Mouse (Mus musculus) MEL (cell line): ENCODE data around the gene Dennd2a. TPM values are rescaled to one million over a fixed set of nuclear protein-coding genes. Genes with fewer than 3 reads are reported as not detected.

Source experiments
- DNase-seq: peaks from one replicate; pipeline ENCODE4 v3.0.0; 2011; ENCODE audit warnings: low read depth, low spot score
- H3K27ac ChIP-seq: 2 replicates; pipeline ENCODE4 v1.5.1; 2012; ENCODE audit warnings: low read depth, mild to moderate bottlenecking, control low read depth, low read length, moderate library complexity; ENCODE audit not compliant: control insufficient read depth
- H3K27me3 ChIP-seq, 2 experiments: fragments of 150-350 bp in 1 of 2; sonication (generic) in 1 of 2; 2 replicates each; pipeline ENCODE4 v1.6.1; 2012; ENCODE audit warnings: low read length in 2 of 2, mild to moderate bottlenecking in 2 of 2, improper control_type of control experiment in 1 of 2, moderate library complexity in 1 of 2; ENCODE audit not compliant: insufficient read depth in 2 of 2, control insufficient read depth in 1 of 2
- H3K36me3 ChIP-seq, 2 experiments: 2 replicates each; pipeline ENCODE4 v1.6.1; 2012 to 2014; ENCODE audit warnings: low read length in 2 of 2, improper control_type of control experiment in 1 of 2, inconsistent platforms in 1 of 2, mild to moderate bottlenecking in 1 of 2; ENCODE audit not compliant: insufficient read depth in 2 of 2, control insufficient read depth in 1 of 2
- H3K4me1 ChIP-seq, 2 experiments: fragments of 150-350 bp in 1 of 2; sonication (generic) in 1 of 2; 2 replicates each; pipeline ENCODE4 v1.6.1; 2012; ENCODE audit warnings: low read length in 2 of 2, improper control_type of control experiment in 1 of 2, mild to moderate bottlenecking in 1 of 2; ENCODE audit not compliant: insufficient read depth in 2 of 2, control insufficient read depth in 1 of 2
- H3K4me3 ChIP-seq, 2 experiments: fragments of 150-350 bp in 1 of 2; sonication (generic) in 1 of 2; 2 replicates each; pipeline ENCODE4 v1.5.1; 2012; ENCODE audit warnings: low read depth in 2 of 2, low read length in 2 of 2, mild to moderate bottlenecking in 2 of 2, moderate library complexity in 2 of 2, control low read depth in 1 of 2, improper control_type of control experiment in 1 of 2; ENCODE audit not compliant: control insufficient read depth in 1 of 2, insufficient read depth in 1 of 2
- H3K79me2 ChIP-seq: 2 replicates; pipeline ENCODE4 v1.6.1; 2012; ENCODE audit warnings: mild to moderate bottlenecking, low read length, moderate library complexity; ENCODE audit not compliant: control insufficient read depth, poor library complexity, insufficient read depth
- H3K9ac ChIP-seq: 2 replicates; pipeline ENCODE4 v1.6.1; 2012; ENCODE audit warnings: low read depth, mild to moderate bottlenecking, control low read depth, low read length, moderate library complexity; ENCODE audit not compliant: control insufficient read depth, poor library complexity, severe bottlenecking
- H3K9me3 ChIP-seq: fragments of 150-350 bp; sonication (generic); replicated peaks from 2 replicates; pipeline ENCODE4 v1.6.1; 2012; ENCODE audit warnings: mild to moderate bottlenecking, low read length, improper control_type of control experiment, moderate library complexity; ENCODE audit not compliant: insufficient read depth
- CHD1 ChIP-seq: IDR thresholded peaks from 2 replicates; pipeline ENCODE4 v1.6.1; 2012; ENCODE audit warnings: low read depth, mild to moderate bottlenecking, inconsistent platforms, low read length, improper control_type of control experiment
- CHD2 ChIP-seq: IDR thresholded peaks from 2 replicates; pipeline ENCODE4 v1.6.1; 2011; ENCODE audit warnings: low read length, improper control_type of control experiment
- CTCF ChIP-seq, 3 experiments: IDR thresholded peaks in 2 of 3; conservative IDR thresholded peaks in 1 of 3; 2 replicates each; pipeline ENCODE4 v1.5.1; 2011 to 2012; ENCODE audit warnings: low read length in 3 of 3, low read depth in 2 of 3, mild to moderate bottlenecking in 2 of 3, improper control_type of control experiment in 1 of 3, inconsistent platforms in 1 of 3, mixed read lengths in 1 of 3, moderate library complexity in 1 of 3; ENCODE audit not compliant: control insufficient read depth in 1 of 3, insufficient read depth in 1 of 3, poor library complexity in 1 of 3, severe bottlenecking in 1 of 3
- EP300 ChIP-seq, 2 experiments: IDR thresholded peaks; 2 replicates each; pipeline ENCODE4 v1.6.1; 2011; ENCODE audit warnings: improper control_type of control experiment in 2 of 2, low read length in 2 of 2, low read depth in 1 of 2, mild to moderate bottlenecking in 1 of 2
- ETS1 ChIP-seq: IDR thresholded peaks from 2 replicates; pipeline ENCODE4 v1.6.1; 2012; ENCODE audit warnings: low read depth, mild to moderate bottlenecking, inconsistent platforms, low read length, improper control_type of control experiment, moderate library complexity
- GABPA ChIP-seq: IDR thresholded peaks from 2 replicates; pipeline ENCODE4 v1.6.1; 2012; ENCODE audit warnings: low read depth, mild to moderate bottlenecking, inconsistent platforms, low read length, improper control_type of control experiment, moderate library complexity
- GATA1 ChIP-seq: IDR thresholded peaks from 2 replicates; pipeline ENCODE4 v1.6.1; 2011; ENCODE audit warnings: low read depth, low read length, improper control_type of control experiment
- HCFC1 ChIP-seq: IDR thresholded peaks from 2 replicates; pipeline ENCODE4 v1.6.1; 2012; ENCODE audit warnings: low read depth, mild to moderate bottlenecking, inconsistent platforms, low read length, improper control_type of control experiment, moderate library complexity
- MAFK ChIP-seq: IDR thresholded peaks from 2 replicates; pipeline ENCODE4 v1.6.1; 2011; ENCODE audit warnings: low read depth, mild to moderate bottlenecking, low read length, improper control_type of control experiment, borderline replicate concordance
- MEF2A ChIP-seq: IDR thresholded peaks from 2 replicates; pipeline ENCODE4 v1.6.1; 2014; ENCODE audit warnings: low read depth, mild to moderate bottlenecking, inconsistent platforms, low read length, improper control_type of control experiment; ENCODE audit not compliant: poor library complexity, insufficient replicate concordance, severe bottlenecking; ENCODE audit errors: extremely low read depth
- NELFE ChIP-seq: IDR thresholded peaks from 2 replicates; pipeline ENCODE4 v1.6.1; 2011; ENCODE audit warnings: low read depth, low read length, improper control_type of control experiment
- NRF1 ChIP-seq: IDR thresholded peaks from 2 replicates; pipeline ENCODE4 v1.6.1; 2014; ENCODE audit warnings: low read depth, mild to moderate bottlenecking, inconsistent platforms, low read length, improper control_type of control experiment, moderate library complexity; ENCODE audit not compliant: poor library complexity, insufficient read depth, severe bottlenecking
- RCOR1 ChIP-seq: IDR thresholded peaks from 2 replicates; pipeline ENCODE4 v1.6.1; 2012; ENCODE audit warnings: low read depth, mild to moderate bottlenecking, inconsistent platforms, low read length, improper control_type of control experiment
- SMC3 ChIP-seq: IDR thresholded peaks from 2 replicates; pipeline ENCODE4 v1.6.1; 2011; ENCODE audit warnings: low read depth, low read length, improper control_type of control experiment
- TAL1 ChIP-seq: IDR thresholded peaks from 2 replicates; pipeline ENCODE4 v1.6.1; 2012; ENCODE audit warnings: mild to moderate bottlenecking, inconsistent platforms, low read length, moderate library complexity, mixed read lengths
- TBP ChIP-seq: IDR thresholded peaks from 2 replicates; pipeline ENCODE4 v1.8.0; 2011; ENCODE audit warnings: low read depth, low read length, improper control_type of control experiment
- TCF12 ChIP-seq: IDR thresholded peaks from 2 replicates; pipeline ENCODE4 v1.6.1; 2014; ENCODE audit warnings: low read depth, mild to moderate bottlenecking, inconsistent platforms, low read length, improper control_type of control experiment, moderate library complexity
- UBTF ChIP-seq: IDR thresholded peaks from 2 replicates; pipeline ENCODE4 v1.6.1; 2012; ENCODE audit warnings: low read depth, mild to moderate bottlenecking, inconsistent platforms, low read length, improper control_type of control experiment, moderate library complexity, borderline replicate concordance; ENCODE audit not compliant: insufficient read depth
- ZMIZ1 ChIP-seq: IDR thresholded peaks from 2 replicates; pipeline ENCODE4 v1.6.1; 2012; ENCODE audit warnings: low read depth, mild to moderate bottlenecking, inconsistent platforms, low read length, improper control_type of control experiment, moderate library complexity
- ZNF384 ChIP-seq: IDR thresholded peaks from 2 replicates; pipeline ENCODE4 v1.6.1; 2012; ENCODE audit warnings: low read depth, mild to moderate bottlenecking, inconsistent platforms, low read length, improper control_type of control experiment
- polyA plus RNA-seq, 2 experiments: library from polyadenylated mRNA; stranded (reverse) in 1 of 2; unstranded in 1 of 2; fragments of >175 nt in 1 of 2; fragments of >200 nt in 1 of 2; gene quantifications; 2 replicates each; pipeline versions ENCODE4 v1.2.1 to v1.2.4; 2012; ENCODE audit warnings: low replicate concordance in 2 of 2, low read depth in 1 of 2; ENCODE audit not compliant: insufficient read length in 2 of 2, insufficient read depth in 1 of 2, missing spikeins in 1 of 2
- total RNA-seq: library from RNA; depleted of rRNA; stranded (reverse); fragments of 300-350 nt; gene quantifications from 2 replicates; pipeline ENCODE4 v1.2.3, GENCODE M21; 2012

The Dennd2a gene
- total and polyA plus RNA-seq, 3 experiments: 0.15 TPM; not detected in 2

DNA sequence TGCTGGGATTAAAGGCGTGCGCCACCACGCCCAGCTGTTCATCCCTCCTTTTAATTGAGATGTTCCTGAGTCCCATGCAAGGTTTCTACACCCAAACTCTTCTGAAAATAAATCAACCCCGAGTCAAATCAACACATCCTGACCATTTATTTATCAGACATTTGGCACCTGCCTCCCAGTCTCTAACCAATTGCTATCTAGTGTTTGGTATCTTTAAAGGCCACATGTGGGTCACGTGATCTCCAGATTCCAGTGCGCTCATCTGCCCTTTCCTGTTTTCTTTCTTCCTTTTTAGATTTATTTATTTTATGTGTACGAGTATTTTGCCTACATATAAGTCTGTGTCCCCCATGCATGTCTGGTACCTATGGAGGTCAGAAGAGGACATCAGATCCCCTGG, 134.0 kb downstream of the Dennd2a start (continued):
- TF ChIP-seq TBP: no peak

DNA sequence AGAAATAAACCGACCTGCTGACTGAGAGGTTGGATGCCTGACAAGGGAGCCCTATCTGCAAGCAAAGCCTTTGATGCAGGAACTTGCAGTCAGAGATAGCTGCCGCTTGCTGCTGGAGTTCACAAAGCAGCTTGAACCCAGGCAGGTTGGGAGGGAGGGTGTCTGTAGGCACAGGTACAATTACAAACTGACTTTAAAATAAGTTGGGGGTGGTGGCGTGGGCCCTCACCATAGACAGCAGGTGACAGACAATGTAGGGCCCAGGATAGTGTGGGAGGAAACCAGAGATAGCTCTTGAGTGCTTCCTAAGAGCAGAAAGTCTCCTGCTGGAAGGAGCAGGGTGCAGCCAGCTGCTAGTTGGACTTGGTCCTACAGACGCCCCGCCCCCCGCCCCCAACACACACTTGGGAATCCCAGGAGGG, 134.5 kb downstream of the Dennd2a start:
- peaks cover 9% of the 10 kb centered on the region for H3K79me2 ChIP-seq
- peaks cover 0 to 40% of the 10 kb centered on the region in 2 experiments; a peak in 2 of 4 replicates for H3K36me3 ChIP-seq
- no peaks in the 10 kb centered on the region for H3K27me3 ChIP-seq
- TF ChIP-seq ETS1 (peak; percentile 45), MEF2A (no peak), GABPA (no peak), TAL1 (peak; percentile 50), CHD1 (no peak), EP300 (IDR thresholded peaks at IDR 0.05; ENCODE audit: low read depth in 1 of 2, low read length in 2 of 2) (peak; percentile 37 to 68; a peak in 2 of 4 replicates), SMC3 (no peak), CHD2 (no peak), NELFE (no peak), MAFK (no peak), GATA1 (peak; percentile 62), UBTF (no peak), CTCF (IDR thresholded peaks at IDR 0.05 in 2 of 3, conservative IDR thresholded peaks at IDR 0.05 in 1 of 3; ENCODE audit: control insufficient read depth in 1 of 3, insufficient read depth in 1 of 3, low read depth in 2 of 3, low read length in 3 of 3, poor library complexity in 1 of 3, severe bottlenecking in 1 of 3) (no peak), TCF12 (peak; percentile 74), NRF1 (no peak), RCOR1 (peak; percentile 48; the same call in 1 of the 2 replicates), HCFC1 (no peak), ZMIZ1 (no peak), ZNF384 (no peak)
- 0 out of 2 replicates have a peak overlapping the region, but pooled peaks have one; percentile 2 for H3K27ac ChIP-seq
- peaks cover 17 to 34% of the 10 kb centered on the region in 2 experiments for H3K4me1 ChIP-seq
- no peak overlapping the region for H3K9ac ChIP-seq
- no peak overlapping the region for H3K4me3 ChIP-seq
- no peaks in the 10 kb centered on the region for H3K9me3 ChIP-seq
- peak; percentile 63 for DNase-seq
